Mouse (Mus musculus): ENCODE results near the gene Xrn2. TPM values are rescaled to one million over a fixed set of nuclear protein-coding genes. Genes with fewer than 3 reads are reported as not detected.

Gene Xrn2
- polyA plus RNA-seq (2017; shearing (Covaris generic)), result 178 TPM

DNA sequence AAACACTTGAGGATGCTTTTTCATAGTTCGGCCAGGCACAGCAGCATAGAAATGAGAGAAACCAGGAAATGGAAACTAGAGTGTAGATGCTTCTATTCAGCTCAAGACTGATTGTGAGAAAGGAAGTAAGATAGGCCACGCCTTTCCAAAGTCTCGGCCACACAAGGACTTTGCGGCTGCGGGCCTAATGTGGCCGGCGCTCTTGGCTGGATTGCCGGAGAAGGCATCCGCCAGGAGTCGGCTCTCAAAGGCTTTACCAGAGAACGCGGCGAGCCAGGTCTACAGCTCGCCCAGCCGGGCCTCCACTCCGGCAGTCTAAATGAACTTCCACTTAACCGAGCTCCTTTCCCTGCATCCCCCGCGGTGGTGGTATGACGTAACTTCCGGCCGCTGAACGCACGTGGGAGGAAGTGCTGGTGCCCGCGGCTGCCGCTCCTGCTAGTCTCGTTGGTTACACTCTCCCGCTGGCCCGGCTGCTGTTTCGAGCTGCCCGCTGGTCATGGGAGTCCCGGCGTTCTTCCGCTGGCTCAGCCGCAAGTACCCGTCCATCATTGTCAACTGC is at the start of gene Xrn2:
Gene Xrn2, plus strand, starts transcription at position 374 of the 562 bp plus-strand sequence.

DNA sequence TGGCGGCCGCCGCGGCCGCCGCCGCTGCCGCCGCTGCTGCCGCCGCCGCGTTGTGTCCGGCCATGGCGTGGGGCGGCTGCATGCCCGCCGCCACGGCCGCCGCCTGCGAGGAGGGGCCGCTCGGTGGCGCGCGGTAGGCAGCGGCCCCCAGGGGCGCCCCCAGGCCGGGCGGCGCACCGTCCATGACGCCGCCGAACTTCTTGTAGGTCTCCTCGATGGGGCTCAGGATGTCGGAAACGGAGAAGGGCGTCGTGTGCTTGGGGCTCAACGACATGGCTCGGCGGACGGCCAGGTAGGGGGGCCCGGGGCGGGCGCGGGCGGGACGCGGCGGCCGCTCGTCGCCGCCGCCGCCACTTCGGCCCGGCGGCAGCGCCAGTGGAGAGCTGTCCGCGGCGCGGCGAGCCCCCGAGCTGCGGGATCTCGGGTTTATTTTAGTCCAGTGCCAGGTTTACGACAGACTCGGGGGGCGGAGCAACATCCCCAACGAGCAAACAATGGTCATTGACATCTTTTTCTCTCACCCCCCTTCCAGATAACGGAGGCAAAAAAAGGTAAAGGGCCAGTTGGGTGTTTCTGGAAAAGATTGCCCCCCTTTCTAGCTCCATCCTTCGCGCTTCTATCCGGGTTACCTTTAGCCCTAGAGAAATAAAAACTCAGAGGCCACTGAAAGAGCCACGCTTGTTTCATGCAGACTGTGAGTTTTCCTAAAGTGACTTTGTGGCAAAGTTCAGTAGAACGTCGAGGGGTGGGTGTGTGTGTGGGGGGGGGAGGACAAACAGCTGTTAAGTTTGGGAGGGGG is 72.5 kb downstream of the Xrn2 start, which contains the start of gene Nkx2-4:
Gene Nkx2-4, minus strand, starts transcription at position 374 of the 799 bp plus-strand sequence.

Other genes starting within 250 kb of the Xrn2 start
- 24.2 TPM for gene Kiz, start 157.1 kb upstream of the Xrn2 start, polyA plus RNA-seq (2017; shearing (Covaris generic))
- not detected for gene Nkx2-4, start 72.4 kb downstream of the Xrn2 start, polyA plus RNA-seq (2017; shearing (Covaris generic))
- gene Nkx2-2, start 181.2 kb downstream of the Xrn2 start, polyA plus RNA-seq (2017; shearing (Covaris generic)), result not detected